Mouse (Mus musculus): ENCODE data around the gene Opcml. TPM values are rescaled to one million over a fixed set of nuclear protein-coding genes. Genes with fewer than 3 reads are reported as not detected.

Opcml gene
- polyA plus RNA-seq, 1 experiment from 2014 or later, result 58.4 TPM

- Histone ChIP-seq H3K4me3 (no peak overlapping the region), H3K27ac (0 out of 2 replicates have a peak overlapping the region, but pooled peaks have one; percentile 29), H3K27me3 (replicated peaks) (no peaks in the 10 kb centered on the region), H3K4me1 (0 out of 2 replicates have a peak, but pooled peaks cover 4% of the 10 kb centered on the region), H3K9me3 (no peaks in the 10 kb centered on the region), H3K9ac (no peak overlapping the region), H3K36me3 (replicated peaks) (no peaks in the 10 kb centered on the region), H3K4me2 (no peak overlapping the region)
- 26% methylated on average over 5 of the region's 5 CpGs for WGBS
- no peak for ATAC-seq (replicated peaks)
Measured at GRCm38 (mm10) chr9:27889636-27890035, 99.1 kb downstream of the Opcml start.

GRCm38 (mm10) chr9:27917250-27917649 lies 126.7 kb downstream of the Opcml start:
- no peak for ATAC-seq (replicated peaks)
- Histone ChIP-seq H3K9me3 (no peaks in the 10 kb centered on the region), H3K4me2 (no peak overlapping the region), H3K36me3 (replicated peaks) (no peaks in the 10 kb centered on the region), H3K4me3 (no peak overlapping the region), H3K27ac (no peak overlapping the region), H3K27me3 (replicated peaks) (no peaks in the 10 kb centered on the region), H3K4me1 (no peaks in the 10 kb centered on the region), H3K9ac (no peak overlapping the region)
- WGBS, result 55% methylated on average over 3 of the region's 3 CpGs

GRCm38 (mm10) chr9:27923495-27923894 lies 132.9 kb downstream of the Opcml start:
- ATAC-seq (replicated peaks), result no peak
- H3K9me3 ChIP-seq, result no peaks in the 10 kb centered on the region
- H3K4me1 ChIP-seq, result peaks cover 3% of the 10 kb centered on the region
- no peaks in the 10 kb centered on the region for H3K27me3 ChIP-seq (replicated peaks)
- no peak overlapping the region for H3K4me2 ChIP-seq
- H3K4me3 ChIP-seq, result no peak overlapping the region
- H3K36me3 ChIP-seq (replicated peaks), result no peaks in the 10 kb centered on the region
- 86% methylated on average over 1 of the region's 1 CpGs for WGBS
- no peak overlapping the region for H3K27ac ChIP-seq
- no peak overlapping the region for H3K9ac ChIP-seq

- Histone ChIP-seq H3K27me3 (replicated peaks) (no peaks in the 10 kb centered on the region), H3K27ac (no peak overlapping the region), H3K4me3 (no peak overlapping the region), H3K4me1 (peaks cover 3% of the 10 kb centered on the region), H3K4me2 (no peak overlapping the region), H3K36me3 (replicated peaks) (no peaks in the 10 kb centered on the region), H3K9me3 (no peaks in the 10 kb centered on the region), H3K9ac (no peak overlapping the region)
- no peak for ATAC-seq (replicated peaks)
- 76% methylated on average over 4 of the region's 4 CpGs for WGBS
Measured at GRCm38 (mm10) chr9:27923945-27924825, 133.6 kb downstream of the Opcml start.

GRCm38 (mm10) chr9:27925650-27926049 lies 135.1 kb downstream of the Opcml start:
- 0 out of 2 replicates have a peak overlapping the region, but pooled peaks have one; percentile 37 for H3K27ac ChIP-seq
- WGBS, result 45% methylated on average over 2 of the region's 2 CpGs
- peak; percentile 58; the same call in 1 of the 2 replicates for ATAC-seq (replicated peaks)

GRCm38 (mm10) chr9:27937253-27937652 lies 146.7 kb downstream of the Opcml start:
- Histone ChIP-seq H3K4me3 (no peak overlapping the region), H3K27ac (no peak overlapping the region), H3K4me1 (no peaks in the 10 kb centered on the region), H3K27me3 (replicated peaks) (no peaks in the 10 kb centered on the region), H3K4me2 (no peak overlapping the region), H3K9ac (no peak overlapping the region), H3K9me3 (no peaks in the 10 kb centered on the region), H3K36me3 (replicated peaks) (no peaks in the 10 kb centered on the region)
- no peak for ATAC-seq (replicated peaks)

More at GRCm38 (mm10) chr9:27925650-27926049, 135.1 kb downstream of the Opcml start:
- Histone ChIP-seq H3K9ac (no peak overlapping the region), H3K9me3 (no peaks in the 10 kb centered on the region), H3K4me1 (peaks cover 3% of the 10 kb centered on the region), H3K27me3 (replicated peaks) (no peaks in the 10 kb centered on the region), H3K36me3 (replicated peaks) (no peaks in the 10 kb centered on the region), H3K4me2 (no peak overlapping the region), H3K4me3 (no peak overlapping the region)

- H3K27me3 ChIP-seq (replicated peaks), result no peaks in the 10 kb centered on the region
- 95% methylated on average over 5 of the region's 5 CpGs for WGBS
- ATAC-seq (replicated peaks), result no peak
- no peaks in the 10 kb centered on the region for H3K9me3 ChIP-seq
- H3K9ac ChIP-seq, result no peak overlapping the region
- H3K27ac ChIP-seq, result no peak overlapping the region
- H3K4me3 ChIP-seq, result no peak overlapping the region
- H3K4me1 ChIP-seq, result no peaks in the 10 kb centered on the region
- no peak overlapping the region for H3K4me2 ChIP-seq
- no peaks in the 10 kb centered on the region for H3K36me3 ChIP-seq (replicated peaks)
Measured at GRCm38 (mm10) chr9:27937660-27938059, 147.1 kb downstream of the Opcml start.

- no peaks in the 10 kb centered on the region for H3K27me3 ChIP-seq (replicated peaks)
- H3K36me3 ChIP-seq (replicated peaks), result no peaks in the 10 kb centered on the region
- no peak overlapping the region for H3K9ac ChIP-seq
- H3K4me3 ChIP-seq, result no peak overlapping the region
- no peak overlapping the region for H3K4me2 ChIP-seq
- no peaks in the 10 kb centered on the region for H3K9me3 ChIP-seq
- H3K4me1 ChIP-seq, result no peaks in the 10 kb centered on the region
- no peak overlapping the region for H3K27ac ChIP-seq
- 56% methylated on average over 11 of the region's 11 CpGs for WGBS
- no peak for ATAC-seq (replicated peaks)
Measured at GRCm38 (mm10) chr9:27945323-27946010, 154.9 kb downstream of the Opcml start.

- Histone ChIP-seq H3K36me3 (replicated peaks) (no peaks in the 10 kb centered on the region), H3K9ac (no peak overlapping the region), H3K4me2 (no peak overlapping the region), H3K27ac (no peak overlapping the region), H3K9me3 (no peaks in the 10 kb centered on the region), H3K4me3 (no peak overlapping the region), H3K4me1 (peaks cover 5% of the 10 kb centered on the region; the same call in 1 of the 2 replicates), H3K27me3 (replicated peaks) (no peaks in the 10 kb centered on the region)
- 35% methylated on average over 5 of the region's 5 CpGs for WGBS
- ATAC-seq (replicated peaks), result no peak
Measured at GRCm38 (mm10) chr9:27951110-27951509, 160.5 kb downstream of the Opcml start.

GRCm38 (mm10) chr9:27961682-27962081 lies 171.1 kb downstream of the Opcml start:
- H3K4me2 ChIP-seq, result no peak overlapping the region
- ATAC-seq (replicated peaks), result no peak
- no peaks in the 10 kb centered on the region for H3K27me3 ChIP-seq (replicated peaks)
- H3K4me1 ChIP-seq, result no peaks in the 10 kb centered on the region; the same call in 1 of the 2 replicates
- H3K36me3 ChIP-seq (replicated peaks), result no peaks in the 10 kb centered on the region
- H3K27ac ChIP-seq, result no peak overlapping the region
- WGBS, result 90% methylated on average over 3 of the region's 3 CpGs
- H3K9me3 ChIP-seq, result no peaks in the 10 kb centered on the region
- H3K4me3 ChIP-seq, result no peak overlapping the region
- H3K9ac ChIP-seq, result no peak overlapping the region

GRCm38 (mm10) chr9:27963385-27963784 lies 172.8 kb downstream of the Opcml start:
- Histone ChIP-seq H3K36me3 (replicated peaks) (no peaks in the 10 kb centered on the region), H3K9ac (no peak overlapping the region), H3K4me1 (no peaks in the 10 kb centered on the region; the same call in 1 of the 2 replicates), H3K27me3 (replicated peaks) (no peaks in the 10 kb centered on the region), H3K4me3 (no peak overlapping the region), H3K9me3 (no peaks in the 10 kb centered on the region), H3K4me2 (no peak overlapping the region), H3K27ac (no peak overlapping the region)
- no peak for ATAC-seq (replicated peaks)
- 46% methylated on average over 2 of the region's 2 CpGs for WGBS

GRCm38 (mm10) chr9:27964902-27965550 lies 174.5 kb downstream of the Opcml start:
- H3K36me3 ChIP-seq (replicated peaks), result no peaks in the 10 kb centered on the region
- no peaks in the 10 kb centered on the region for H3K27me3 ChIP-seq (replicated peaks)
- no peak overlapping the region for H3K4me3 ChIP-seq
- H3K27ac ChIP-seq, result no peak overlapping the region
- no peaks in the 10 kb centered on the region for H3K9me3 ChIP-seq
- ATAC-seq (replicated peaks), result no peak
- H3K9ac ChIP-seq, result no peak overlapping the region
- H3K4me2 ChIP-seq, result no peak overlapping the region
- H3K4me1 ChIP-seq, result no peaks in the 10 kb centered on the region; the same call in 1 of the 2 replicates
- WGBS, result 61% methylated on average over 10 of the region's 10 CpGs

Data from midbrain, embryonic 15.5 days (tissue).